Mouse (Mus musculus) thymus, adult 2 months (tissue): Measurements from ENCODE around the gene Hspbp1.

Experiments
- CTCF ChIP-seq: fragments of 200-500 bp; IDR thresholded peaks from 2 replicates; pipeline ENCODE4 v1.5.1; 2012; ENCODE audit warnings: mild to moderate bottlenecking, control low read depth, low read length, moderate library complexity, borderline replicate concordance; ENCODE audit not compliant: control insufficient read depth, poor library complexity, insufficient read depth; ENCODE audit errors: extremely low read depth
- POLR2A ChIP-seq: fragments of 200-500 bp; IDR thresholded peaks from 2 replicates; pipeline ENCODE4 v1.6.1; 2012; ENCODE audit warnings: mild to moderate bottlenecking, low read length, control low read depth, moderate library complexity; ENCODE audit not compliant: control insufficient read depth, poor library complexity, insufficient read depth; ENCODE audit errors: extremely low read depth

GRCm38 (mm10) chr7:4732968-4733392 is 48.1 kb upstream of the Hspbp1 start:
- TF ChIP-seq POLR2A (no peak), CTCF (no peak)
